Mouse (Mus musculus): ENCODE measurements at regions not wholly inside any gene's neighbourhood (a gene's known extent, or its start where the extent isn't known, plus 50 kb on each side); places are given as distances from the start of the nearest gene placed in this dataset.

- Histone ChIP-seq H3K27me3 (no peaks in the 10 kb centered on the region), H3K27ac (no peak overlapping the region), H3K36me3 (ENCODE audit: poor library complexity, severe bottlenecking) (no peaks in the 10 kb centered on the region), H3K9ac (no peak overlapping the region), H3K9me3 (replicated peaks) (no peaks in the 10 kb centered on the region), H3K4me1 (no peaks in the 10 kb centered on the region), H3K4me3 (no peak overlapping the region), H3K4me2 (no peak overlapping the region)
- 4% methylated on average over 13 of the region's 13 CpGs for WGBS
- peak; percentile 88 for ATAC-seq
These were observed 110.5 kb downstream of the Rergl start for GRCm38 (mm10) chr6:139391307-139391706.

- ATAC-seq, result no peak
- Histone ChIP-seq H3K27ac (no peak overlapping the region), H3K4me3 (no peak overlapping the region), H3K9ac (no peak overlapping the region), H3K4me2 (no peak overlapping the region), H3K36me3 (ENCODE audit: poor library complexity, severe bottlenecking) (no peaks in the 10 kb centered on the region), H3K4me1 (no peaks in the 10 kb centered on the region), H3K27me3 (no peaks in the 10 kb centered on the region), H3K9me3 (replicated peaks) (no peaks in the 10 kb centered on the region)
- WGBS, result 92% methylated on average over 2 of the region's 2 CpGs
These were observed 150.8 kb downstream of the Rergl start for GRCm38 (mm10) chr6:139350939-139351338.

GRCm38 (mm10) chr6:139325226-139325625 lies 176.6 kb downstream of the Rergl start:
- no peak overlapping the region for H3K9ac ChIP-seq
- no peaks in the 10 kb centered on the region for H3K4me1 ChIP-seq
- no peaks in the 10 kb centered on the region for H3K9me3 ChIP-seq (replicated peaks)
- H3K27me3 ChIP-seq, result no peaks in the 10 kb centered on the region
- ATAC-seq, result no peak
- H3K4me2 ChIP-seq, result no peak overlapping the region
- no peaks in the 10 kb centered on the region for H3K36me3 ChIP-seq (ENCODE audit: poor library complexity, severe bottlenecking)
- H3K27ac ChIP-seq, result no peak overlapping the region
- WGBS, result 79% methylated on average over 7 of the region's 7 CpGs
- no peak overlapping the region for H3K4me3 ChIP-seq

GRCm38 (mm10) chr6:139307651-139308050 lies 194.1 kb downstream of the Rergl start:
- peak; percentile 87 for ATAC-seq
- peaks cover 6% of the 10 kb centered on the region; the same call in 1 of the 2 replicates for H3K4me1 ChIP-seq
- WGBS, result 20% methylated on average over 5 of the region's 5 CpGs

GRCm38 (mm10) chr6:139304306-139304705 lies 197.5 kb downstream of the Rergl start:
- H3K4me3 ChIP-seq, result no peak overlapping the region
- 64% methylated on average over 2 of the region's 2 CpGs for WGBS
- H3K9ac ChIP-seq, result no peak overlapping the region
- no peaks in the 10 kb centered on the region for H3K36me3 ChIP-seq (ENCODE audit: poor library complexity, severe bottlenecking)
- H3K27ac ChIP-seq, result no peak overlapping the region
- no peaks in the 10 kb centered on the region for H3K27me3 ChIP-seq
- no peaks in the 10 kb centered on the region for H3K9me3 ChIP-seq (replicated peaks)
- no peak for ATAC-seq
- H3K4me1 ChIP-seq, result peaks cover 6% of the 10 kb centered on the region; the same call in 1 of the 2 replicates
- no peak overlapping the region for H3K4me2 ChIP-seq

More at GRCm38 (mm10) chr6:139307651-139308050, 194.1 kb downstream of the Rergl start:
- Histone ChIP-seq H3K27ac (no peak overlapping the region), H3K36me3 (ENCODE audit: poor library complexity, severe bottlenecking) (no peaks in the 10 kb centered on the region), H3K27me3 (no peaks in the 10 kb centered on the region), H3K4me2 (no peak overlapping the region), H3K9me3 (replicated peaks) (no peaks in the 10 kb centered on the region), H3K9ac (no peak overlapping the region), H3K4me3 (no peak overlapping the region)

GRCm38 (mm10) chr6:139295701-139296100 lies 206.1 kb downstream of the Rergl start:
- Histone ChIP-seq H3K36me3 (ENCODE audit: poor library complexity, severe bottlenecking) (no peaks in the 10 kb centered on the region), H3K27ac (no peak overlapping the region), H3K9ac (no peak overlapping the region), H3K4me2 (no peak overlapping the region), H3K9me3 (replicated peaks) (no peaks in the 10 kb centered on the region), H3K4me3 (no peak overlapping the region), H3K4me1 (no peaks in the 10 kb centered on the region), H3K27me3 (no peaks in the 10 kb centered on the region)
- ATAC-seq, result no peak
- 58% methylated on average over 2 of the region's 2 CpGs for WGBS

GRCm38 (mm10) chr6:139279093-139279492 lies 222.7 kb downstream of the Rergl start:
- Histone ChIP-seq H3K4me3 (no peak overlapping the region), H3K36me3 (ENCODE audit: poor library complexity, severe bottlenecking) (no peaks in the 10 kb centered on the region), H3K4me2 (no peak overlapping the region), H3K27ac (no peak overlapping the region), H3K4me1 (no peaks in the 10 kb centered on the region), H3K27me3 (no peaks in the 10 kb centered on the region), H3K9me3 (replicated peaks) (no peaks in the 10 kb centered on the region), H3K9ac (no peak overlapping the region)
- ATAC-seq, result no peak
- 76% methylated on average over 4 of the region's 4 CpGs for WGBS

- Histone ChIP-seq H3K4me3 (no peak overlapping the region), H3K9me3 (replicated peaks) (no peaks in the 10 kb centered on the region), H3K9ac (no peak overlapping the region), H3K27ac (no peak overlapping the region), H3K36me3 (ENCODE audit: poor library complexity, severe bottlenecking) (no peaks in the 10 kb centered on the region), H3K4me1 (no peaks in the 10 kb centered on the region), H3K27me3 (no peaks in the 10 kb centered on the region), H3K4me2 (no peak overlapping the region)
- ATAC-seq, result no peak
- 68% methylated on average over 3 of the region's 3 CpGs for WGBS
These were observed 226.3 kb downstream of the Rergl start for GRCm38 (mm10) chr6:139275512-139275911.

- Histone ChIP-seq H3K4me2 (no peak overlapping the region), H3K27ac (no peak overlapping the region), H3K9ac (no peak overlapping the region), H3K9me3 (replicated peaks) (no peaks in the 10 kb centered on the region), H3K4me3 (no peak overlapping the region), H3K27me3 (peaks cover 2% of the 10 kb centered on the region; the same call in 1 of the 2 replicates), H3K36me3 (ENCODE audit: poor library complexity, severe bottlenecking) (no peaks in the 10 kb centered on the region), H3K4me1 (peaks cover 3% of the 10 kb centered on the region; the same call in 1 of the 2 replicates)
- 95% methylated on average over 4 of the region's 4 CpGs for WGBS
- ATAC-seq, result no peak
These were observed 248.1 kb downstream of the Rergl start for GRCm38 (mm10) chr6:139253704-139254103.

- 36% methylated on average over 11 of the region's 11 CpGs for WGBS
These were observed 252.7 kb downstream of the Rergl start for GRCm38 (mm10) chr6:139248920-139249547.

GRCm38 (mm10) chr6:139226127-139226526 lies 275.6 kb downstream of the Rergl start:
- no peak for ATAC-seq
- WGBS, result 93% methylated on average over 1 of the region's 1 CpGs
- no peak overlapping the region for H3K4me2 ChIP-seq
- no peaks in the 10 kb centered on the region for H3K36me3 ChIP-seq (ENCODE audit: poor library complexity, severe bottlenecking)
- H3K27me3 ChIP-seq, result no peaks in the 10 kb centered on the region
- H3K4me3 ChIP-seq, result no peak overlapping the region
- no peaks in the 10 kb centered on the region for H3K4me1 ChIP-seq
- no peak overlapping the region for H3K9ac ChIP-seq
- H3K9me3 ChIP-seq (replicated peaks), result no peaks in the 10 kb centered on the region
- H3K27ac ChIP-seq, result no peak overlapping the region

More at GRCm38 (mm10) chr6:139248920-139249547, 252.7 kb downstream of the Rergl start:
- ATAC-seq, result peak; percentile 88
- Histone ChIP-seq H3K4me2 (no peak overlapping the region), H3K4me3 (no peak overlapping the region), H3K9me3 (replicated peaks) (no peaks in the 10 kb centered on the region), H3K9ac (no peak overlapping the region), H3K36me3 (ENCODE audit: poor library complexity, severe bottlenecking) (no peaks in the 10 kb centered on the region), H3K27me3 (peaks cover 2% of the 10 kb centered on the region; the same call in 1 of the 2 replicates), H3K4me1 (peaks cover 3% of the 10 kb centered on the region; the same call in 1 of the 2 replicates), H3K27ac (no peak overlapping the region)

GRCm38 (mm10) chr6:139214488-139214887 lies 287.3 kb downstream of the Rergl start:
- 64% methylated on average over 3 of the region's 3 CpGs for WGBS
- H3K4me3 ChIP-seq, result no peak overlapping the region
- H3K9me3 ChIP-seq (replicated peaks), result no peaks in the 10 kb centered on the region
- no peaks in the 10 kb centered on the region for H3K27me3 ChIP-seq
- H3K36me3 ChIP-seq (ENCODE audit: poor library complexity, severe bottlenecking), result no peaks in the 10 kb centered on the region
- no peak overlapping the region for H3K4me2 ChIP-seq
- H3K27ac ChIP-seq, result no peak overlapping the region
- no peak overlapping the region for H3K9ac ChIP-seq
- H3K4me1 ChIP-seq, result no peaks in the 10 kb centered on the region
- no peak for ATAC-seq

GRCm38 (mm10) chr6:139210256-139210655 lies 291.5 kb downstream of the Rergl start:
- ATAC-seq, result no peak
- H3K4me1 ChIP-seq, result no peaks in the 10 kb centered on the region
- no peaks in the 10 kb centered on the region for H3K9me3 ChIP-seq (replicated peaks)
- 44% methylated on average over 2 of the region's 2 CpGs for WGBS
- no peak overlapping the region for H3K9ac ChIP-seq
- H3K4me3 ChIP-seq, result no peak overlapping the region
- H3K27me3 ChIP-seq, result no peaks in the 10 kb centered on the region
- no peak overlapping the region for H3K4me2 ChIP-seq
- H3K27ac ChIP-seq, result no peak overlapping the region
- H3K36me3 ChIP-seq (ENCODE audit: poor library complexity, severe bottlenecking), result no peaks in the 10 kb centered on the region
